Mouse (Mus musculus): ENCODE measurements around the gene Recql. TPM values are rescaled to one million over a fixed set of nuclear protein-coding genes. Genes with fewer than 3 reads are reported as not detected.
A peak's percentile ranks its signal among the peaks of the same experiment; 100 is the strongest.

The Recql gene
- polyA plus RNA-seq, 1 experiment from 2014 or later: 7.8 TPM

DNA sequence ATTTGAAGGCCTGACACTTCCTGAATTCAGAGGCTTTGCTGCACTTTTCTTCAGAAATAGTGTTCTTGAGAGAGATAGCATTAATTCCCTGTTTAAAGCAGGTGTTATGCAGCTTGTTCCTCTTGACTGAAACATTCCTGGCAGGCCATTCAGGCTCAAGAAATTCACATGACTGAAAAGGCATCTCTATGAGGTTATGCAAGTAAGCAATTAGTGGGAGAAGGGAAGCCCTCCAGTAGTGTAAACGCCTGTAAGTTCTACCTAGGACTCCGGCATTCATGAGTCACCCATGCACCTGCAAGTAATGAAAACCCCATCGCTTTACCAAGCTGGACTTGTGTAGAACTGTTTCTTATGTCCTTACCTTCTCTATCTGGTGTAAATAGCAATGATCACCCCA is 17.3 kb downstream of the Recql start:
- Histone ChIP-seq H3K27ac (ENCODE audit: low read depth, low read length) (no peak overlapping the region), H3K9me3 (ENCODE audit: control insufficient read depth) (no peaks in the 10 kb centered on the region), H3K27me3 (replicated peaks; ENCODE audit: control insufficient read depth, insufficient read depth, low read length) (no peaks in the 10 kb centered on the region), H3K4me2 (replicated peaks; ENCODE audit: low read depth) (no peak overlapping the region), H3K4me1 (replicated peaks; ENCODE audit: control insufficient read depth, insufficient read depth, low read length) (no peaks in the 10 kb centered on the region), H3K4me3 (ENCODE audit: low read depth, low read length) (no peak overlapping the region), H3K9ac (ENCODE audit: low read depth, low read length) (no peak overlapping the region), H3K36me3 (ENCODE audit: control insufficient read depth, insufficient read depth) (peaks cover 46% of the 10 kb centered on the region)
- TF ChIP-seq CTCF (IDR thresholded peaks at IDR 0.05; ENCODE audit: low read depth): no peak
- no peak for ATAC-seq
- WGBS: 85% methylated on average over 3 of the region's 3 CpGs

DNA sequence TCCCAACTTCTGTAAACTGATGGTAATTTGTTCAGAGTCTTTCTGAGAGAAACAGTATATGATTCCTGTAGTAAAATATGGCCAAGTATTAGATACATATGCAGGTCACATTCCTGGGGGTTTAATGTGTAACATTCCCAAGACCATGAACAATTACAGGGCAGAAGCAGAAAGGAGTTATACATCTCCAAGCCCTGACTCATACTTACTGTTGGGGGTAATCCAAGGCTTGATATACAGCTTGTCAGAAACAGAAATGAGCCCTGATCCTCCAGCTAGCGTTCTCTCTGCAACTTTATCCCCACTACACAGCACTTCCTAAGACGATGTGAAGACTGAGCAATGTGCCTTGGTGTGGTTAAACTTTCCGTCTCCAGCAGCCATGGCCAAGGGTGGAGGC is 19.3 kb downstream of the Recql start:
- H3K27me3 ChIP-seq (replicated peaks; ENCODE audit: control insufficient read depth, insufficient read depth, low read length): no peaks in the 10 kb centered on the region
- TF ChIP-seq CTCF (IDR thresholded peaks at IDR 0.05; ENCODE audit: low read depth): no peak
- H3K9me3 ChIP-seq (ENCODE audit: control insufficient read depth): no peaks in the 10 kb centered on the region
- no peak overlapping the region for H3K27ac ChIP-seq (ENCODE audit: low read depth, low read length)
- H3K4me2 ChIP-seq (replicated peaks; ENCODE audit: low read depth): no peak overlapping the region
- H3K4me3 ChIP-seq (ENCODE audit: low read depth, low read length): no peak overlapping the region
- H3K4me1 ChIP-seq (replicated peaks; ENCODE audit: control insufficient read depth, insufficient read depth, low read length): no peaks in the 10 kb centered on the region
- no peak for ATAC-seq
- H3K36me3 ChIP-seq (ENCODE audit: control insufficient read depth, insufficient read depth): peaks cover 49% of the 10 kb centered on the region
- WGBS: 87% methylated on average over 3 of the region's 3 CpGs
- H3K9ac ChIP-seq (ENCODE audit: low read depth, low read length): no peak overlapping the region

DNA sequence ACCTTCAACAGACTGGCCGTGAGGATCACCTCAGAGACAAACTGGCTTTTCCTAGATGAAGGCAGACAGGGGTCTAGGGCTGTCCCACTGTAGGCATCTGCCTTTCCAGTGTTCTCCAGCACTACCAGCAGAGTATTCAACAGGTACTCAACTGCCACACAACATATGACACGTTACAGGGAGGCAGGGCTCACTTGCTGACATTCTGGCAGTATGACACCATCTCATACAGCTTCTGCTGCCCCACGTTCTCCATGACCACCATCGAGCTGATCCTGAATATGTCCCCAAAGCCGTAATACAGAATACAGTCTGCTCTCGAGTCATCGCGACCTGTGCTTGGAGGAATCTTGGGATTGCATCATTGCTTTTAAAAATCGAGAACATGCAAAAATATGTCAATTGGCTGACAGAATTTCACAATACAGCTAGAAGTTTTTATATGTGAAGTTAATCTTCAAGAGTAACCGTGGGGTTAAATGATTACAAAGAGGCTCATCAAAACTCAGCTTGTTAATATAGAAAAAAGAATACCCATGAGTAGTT is 20.3 kb downstream of the Recql start:
- Histone ChIP-seq H3K36me3 (ENCODE audit: control insufficient read depth, insufficient read depth) (peaks cover 50% of the 10 kb centered on the region), H3K4me2 (replicated peaks; ENCODE audit: low read depth) (no peak overlapping the region), H3K27me3 (replicated peaks; ENCODE audit: control insufficient read depth, insufficient read depth, low read length) (no peaks in the 10 kb centered on the region), H3K9ac (ENCODE audit: low read depth, low read length) (no peak overlapping the region), H3K4me3 (ENCODE audit: low read depth, low read length) (no peak overlapping the region), H3K9me3 (ENCODE audit: control insufficient read depth) (no peaks in the 10 kb centered on the region), H3K4me1 (replicated peaks; ENCODE audit: control insufficient read depth, insufficient read depth, low read length) (no peaks in the 10 kb centered on the region), H3K27ac (ENCODE audit: low read depth, low read length) (no peak overlapping the region)
- ATAC-seq: no peak
- no peak for TF ChIP-seq CTCF (IDR thresholded peaks at IDR 0.05; ENCODE audit: low read depth)
- 91% methylated on average over 10 of the region's 10 CpGs for WGBS

DNA sequence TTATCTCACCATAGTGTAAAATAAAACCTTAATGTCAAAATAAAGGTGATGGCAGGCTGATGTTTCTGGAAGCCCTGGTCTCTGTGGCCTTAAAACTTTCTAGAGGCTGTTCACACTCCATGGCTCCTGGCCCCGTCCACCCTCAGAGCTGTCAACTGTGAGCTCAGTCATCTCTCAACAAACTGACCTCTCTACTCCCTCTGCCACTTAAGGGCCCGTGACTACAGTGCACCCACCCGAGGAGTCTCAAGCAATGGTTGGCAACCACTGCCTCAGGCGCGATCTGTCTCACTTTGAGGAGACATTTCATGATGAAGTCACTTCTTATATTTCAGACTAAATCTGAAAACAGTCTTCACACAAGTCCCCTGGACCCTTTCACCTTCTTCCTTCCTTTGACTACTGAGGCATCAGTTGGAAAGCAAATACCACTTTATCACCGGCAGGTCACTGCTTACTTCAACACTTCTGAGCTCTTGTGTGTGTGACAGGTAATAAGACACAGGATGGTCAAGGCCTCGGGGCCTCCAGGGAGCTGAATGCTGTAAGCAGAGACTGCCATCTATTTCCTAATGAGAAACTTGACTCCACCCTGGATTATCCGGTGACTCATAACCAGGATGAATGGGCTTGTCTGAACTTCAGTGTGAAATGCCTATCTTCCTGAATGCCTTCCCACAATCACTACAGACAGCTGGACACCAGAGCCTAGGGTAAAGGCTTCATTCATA is 21.0 kb downstream of the Recql start:
- peaks cover 54% of the 10 kb centered on the region for H3K36me3 ChIP-seq (ENCODE audit: control insufficient read depth, insufficient read depth)

DNA sequence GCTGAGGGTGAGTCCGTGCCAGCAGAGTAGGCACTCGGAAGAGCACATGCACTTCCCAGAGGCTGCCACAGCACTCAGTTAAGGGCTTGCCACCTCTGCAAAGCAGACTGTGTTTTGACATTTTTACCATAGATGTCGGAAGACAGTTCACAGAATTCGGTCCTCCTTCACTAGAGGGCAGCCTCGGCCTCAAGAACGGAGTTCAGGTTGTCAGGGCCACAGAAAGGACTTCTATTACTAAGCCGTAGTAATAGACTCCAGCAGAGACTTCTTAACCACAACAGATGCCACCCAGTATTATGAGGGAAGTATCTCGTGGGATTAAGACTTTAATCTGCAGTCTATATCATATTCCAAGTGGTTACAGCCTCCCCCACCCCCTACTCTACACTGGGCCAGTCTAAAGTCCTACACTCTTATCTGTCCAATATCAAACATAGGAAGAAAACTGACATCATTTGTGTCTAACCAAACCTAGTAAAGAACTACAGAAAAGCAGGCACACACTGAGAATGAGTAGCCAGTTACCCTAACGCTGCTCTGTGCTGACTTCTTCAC is 23.8 kb downstream of the Recql start:
- 62% methylated on average over 9 of the region's 9 CpGs for WGBS
- ATAC-seq: no peak

More for the DNA sequence above, 21.0 kb downstream of the Recql start:
- no peak for TF ChIP-seq CTCF (IDR thresholded peaks at IDR 0.05; ENCODE audit: low read depth)
- ATAC-seq: no peak
- H3K9ac ChIP-seq (ENCODE audit: low read depth, low read length): no peak overlapping the region
- H3K4me2 ChIP-seq (replicated peaks; ENCODE audit: low read depth): no peak overlapping the region
- H3K9me3 ChIP-seq (ENCODE audit: control insufficient read depth): no peaks in the 10 kb centered on the region
- no peak overlapping the region for H3K27ac ChIP-seq (ENCODE audit: low read depth, low read length)
- H3K4me3 ChIP-seq (ENCODE audit: low read depth, low read length): no peak overlapping the region
- H3K27me3 ChIP-seq (replicated peaks; ENCODE audit: control insufficient read depth, insufficient read depth, low read length): no peaks in the 10 kb centered on the region
- 83% methylated on average over 8 of the region's 8 CpGs for WGBS
- H3K4me1 ChIP-seq (replicated peaks; ENCODE audit: control insufficient read depth, insufficient read depth, low read length): no peaks in the 10 kb centered on the region

DNA sequence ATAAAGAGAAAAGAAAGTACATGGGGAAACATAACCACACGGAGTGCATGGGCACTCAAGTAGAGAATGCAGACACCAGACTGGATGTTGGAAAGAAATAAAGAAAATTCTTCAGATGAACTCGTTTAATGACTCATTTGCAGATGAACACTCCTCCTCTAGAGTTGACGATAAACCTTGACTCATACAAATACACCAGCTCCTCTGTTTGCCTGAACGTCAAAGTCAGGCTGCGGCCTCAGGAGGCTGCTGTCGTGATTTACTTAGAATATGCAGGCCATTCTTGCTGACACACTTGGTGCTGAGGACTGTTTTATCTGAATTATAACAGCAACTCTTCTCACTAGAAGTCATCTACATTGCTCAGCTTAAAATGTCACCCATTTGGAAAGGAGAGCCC is 24.9 kb downstream of the Recql start:
- Histone ChIP-seq H3K4me2 (replicated peaks; ENCODE audit: low read depth) (no peak overlapping the region), H3K9ac (ENCODE audit: low read depth, low read length) (no peak overlapping the region), H3K27me3 (replicated peaks; ENCODE audit: control insufficient read depth, insufficient read depth, low read length) (no peaks in the 10 kb centered on the region), H3K4me3 (ENCODE audit: low read depth, low read length) (no peak overlapping the region), H3K36me3 (ENCODE audit: control insufficient read depth, insufficient read depth) (peaks cover 67% of the 10 kb centered on the region), H3K9me3 (ENCODE audit: control insufficient read depth) (no peaks in the 10 kb centered on the region), H3K4me1 (replicated peaks; ENCODE audit: control insufficient read depth, insufficient read depth, low read length) (no peaks in the 10 kb centered on the region), H3K27ac (ENCODE audit: low read depth, low read length) (no peak overlapping the region)
- no peak for TF ChIP-seq CTCF (IDR thresholded peaks at IDR 0.05; ENCODE audit: low read depth)
- ATAC-seq: no peak
- WGBS: 94% methylated on average over 6 of the region's 6 CpGs

More for the DNA sequence above, 23.8 kb downstream of the Recql start:
- H3K9ac ChIP-seq (ENCODE audit: low read depth, low read length): no peak overlapping the region
- H3K4me2 ChIP-seq (replicated peaks; ENCODE audit: low read depth): no peak overlapping the region
- no peaks in the 10 kb centered on the region for H3K9me3 ChIP-seq (ENCODE audit: control insufficient read depth)
- H3K36me3 ChIP-seq (ENCODE audit: control insufficient read depth, insufficient read depth): peaks cover 73% of the 10 kb centered on the region
- H3K27me3 ChIP-seq (replicated peaks; ENCODE audit: control insufficient read depth, insufficient read depth, low read length): no peaks in the 10 kb centered on the region
- H3K4me3 ChIP-seq (ENCODE audit: low read depth, low read length): no peak overlapping the region
- peak; percentile 51 for TF ChIP-seq CTCF (IDR thresholded peaks at IDR 0.05; ENCODE audit: low read depth)
- no peaks in the 10 kb centered on the region for H3K4me1 ChIP-seq (replicated peaks; ENCODE audit: control insufficient read depth, insufficient read depth, low read length)
- H3K27ac ChIP-seq (ENCODE audit: low read depth, low read length): no peak overlapping the region
